Mouse (Mus musculus): Measurements from ENCODE around the gene Gdf7. TPM values are rescaled to one million over a fixed set of nuclear protein-coding genes. Genes with fewer than 3 reads are reported as not detected.

The Gdf7 gene
- polyA plus RNA-seq, 1 experiment from 2014 or later: not detected

- 68% methylated on average over 5 of the region's 5 CpGs for WGBS
Observed at GRCm38 (mm10) chr12:8300521-8300920, 1.2 kb downstream of the Gdf7 start.

GRCm38 (mm10) chr12:8300111-8300480, 1.7 kb downstream of the Gdf7 start:
- no peaks in the 10 kb centered on the region for H3K4me1 ChIP-seq (replicated peaks; ENCODE audit: control insufficient read depth, insufficient read depth, low read length)
- no peak for TF ChIP-seq CTCF (IDR thresholded peaks at IDR 0.05; ENCODE audit: low read depth)
- no peak overlapping the region for H3K4me3 ChIP-seq (ENCODE audit: low read depth, low read length)
- no peak overlapping the region for H3K4me2 ChIP-seq (replicated peaks; ENCODE audit: low read depth)
- peaks cover 89% of the 10 kb centered on the region for H3K27me3 ChIP-seq (replicated peaks; ENCODE audit: control insufficient read depth, insufficient read depth, low read length)
- no peak for ATAC-seq
- no peaks in the 10 kb centered on the region for H3K36me3 ChIP-seq (ENCODE audit: control insufficient read depth, insufficient read depth)
- no peaks in the 10 kb centered on the region for H3K9me3 ChIP-seq (ENCODE audit: control insufficient read depth)
- no peak overlapping the region for H3K27ac ChIP-seq (ENCODE audit: low read depth, low read length)
- 40% methylated on average over 10 of the region's 10 CpGs for WGBS
- no peak overlapping the region for H3K9ac ChIP-seq (ENCODE audit: low read depth, low read length)

More at GRCm38 (mm10) chr12:8300521-8300920, 1.2 kb downstream of the Gdf7 start:
- Histone ChIP-seq H3K9me3 (ENCODE audit: control insufficient read depth) (no peaks in the 10 kb centered on the region), H3K4me2 (replicated peaks; ENCODE audit: low read depth) (no peak overlapping the region), H3K9ac (ENCODE audit: low read depth, low read length) (no peak overlapping the region), H3K4me1 (replicated peaks; ENCODE audit: control insufficient read depth, insufficient read depth, low read length) (no peaks in the 10 kb centered on the region), H3K4me3 (ENCODE audit: low read depth, low read length) (no peak overlapping the region), H3K27me3 (replicated peaks; ENCODE audit: control insufficient read depth, insufficient read depth, low read length) (peaks cover 89% of the 10 kb centered on the region), H3K27ac (ENCODE audit: low read depth, low read length) (no peak overlapping the region), H3K36me3 (ENCODE audit: control insufficient read depth, insufficient read depth) (no peaks in the 10 kb centered on the region)
- ATAC-seq: no peak
- no peak for TF ChIP-seq CTCF (IDR thresholded peaks at IDR 0.05; ENCODE audit: low read depth)

DNA sequence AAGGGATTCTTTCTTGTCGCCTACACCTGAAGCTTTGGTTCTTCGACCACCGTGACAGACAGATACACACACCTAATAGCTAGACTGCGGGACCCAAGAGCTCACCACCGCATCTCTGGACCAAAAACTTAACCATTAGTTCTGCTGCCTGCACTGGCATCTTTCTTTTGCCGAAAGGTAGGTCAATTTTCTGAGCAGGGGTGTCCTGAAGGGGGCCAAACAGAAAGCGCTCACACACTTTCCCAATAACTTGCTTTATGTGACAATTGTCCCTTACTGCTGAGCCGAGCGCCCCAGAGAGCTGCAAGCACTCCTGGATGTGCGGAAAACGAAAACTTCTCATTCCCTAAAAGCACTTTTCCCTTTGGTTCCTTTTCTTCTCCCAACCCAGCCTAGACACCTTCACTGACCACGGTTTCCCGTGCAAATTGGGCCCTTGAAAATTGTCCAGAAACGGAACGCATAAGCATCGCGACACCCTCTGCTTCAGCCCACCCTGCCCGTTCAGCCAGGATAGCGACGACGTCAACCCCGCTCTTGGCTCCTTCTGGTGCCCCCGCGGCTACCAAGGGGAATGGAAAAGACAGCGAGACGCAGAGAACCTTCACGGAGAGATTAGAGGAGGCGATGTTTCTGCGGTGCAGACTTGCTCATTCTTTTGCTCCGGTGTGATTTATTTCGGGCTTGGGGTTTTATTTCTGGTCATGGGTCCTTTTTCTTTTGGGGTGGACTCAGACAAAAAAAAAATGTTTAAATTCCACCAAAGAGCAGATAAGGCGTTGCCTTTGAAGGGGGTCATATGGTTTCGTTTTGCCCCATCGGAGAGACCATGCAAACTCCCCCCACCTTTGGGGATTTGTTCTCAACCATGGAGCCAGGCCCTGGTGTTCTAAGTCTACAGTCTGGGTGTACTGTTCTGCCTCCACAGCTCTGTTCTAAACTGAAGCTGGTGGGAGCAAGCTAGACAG, 2.3 kb downstream of the Gdf7 start:
- Histone ChIP-seq H3K27ac (ENCODE audit: low read depth, low read length) (no peak overlapping the region), H3K9me3 (ENCODE audit: control insufficient read depth) (no peaks in the 10 kb centered on the region), H3K4me1 (replicated peaks; ENCODE audit: control insufficient read depth, insufficient read depth, low read length) (no peaks in the 10 kb centered on the region), H3K9ac (ENCODE audit: low read depth, low read length) (no peak overlapping the region), H3K4me2 (replicated peaks; ENCODE audit: low read depth) (no peak overlapping the region), H3K36me3 (ENCODE audit: control insufficient read depth, insufficient read depth) (no peaks in the 10 kb centered on the region), H3K4me3 (ENCODE audit: low read depth, low read length) (peak overlapping the region; percentile 40; the same call in 1 of the 2 replicates), H3K27me3 (replicated peaks; ENCODE audit: control insufficient read depth, insufficient read depth, low read length) (peaks cover 89% of the 10 kb centered on the region)
- WGBS: 10% methylated on average over 34 of the region's 34 CpGs
- TF ChIP-seq CTCF (IDR thresholded peaks at IDR 0.05; ENCODE audit: low read depth): no peak
- ATAC-seq: no peak

- no peaks in the 10 kb centered on the region for H3K9me3 ChIP-seq (ENCODE audit: control insufficient read depth)
- WGBS: 3% methylated on average over 78 of the region's 85 CpGs
- ATAC-seq: no peak
- H3K4me3 ChIP-seq (ENCODE audit: low read depth, low read length): peak overlapping the region; percentile 40
- H3K27me3 ChIP-seq (replicated peaks; ENCODE audit: control insufficient read depth, insufficient read depth, low read length): peaks cover 82% of the 10 kb centered on the region
- no peaks in the 10 kb centered on the region for H3K4me1 ChIP-seq (replicated peaks; ENCODE audit: control insufficient read depth, insufficient read depth, low read length)
- peak overlapping the region; percentile 63 for H3K4me2 ChIP-seq (replicated peaks; ENCODE audit: low read depth)
- no peak overlapping the region for H3K9ac ChIP-seq (ENCODE audit: low read depth, low read length)
- H3K27ac ChIP-seq (ENCODE audit: low read depth, low read length): no peak overlapping the region
- H3K36me3 ChIP-seq (ENCODE audit: control insufficient read depth, insufficient read depth): no peaks in the 10 kb centered on the region
- TF ChIP-seq CTCF (IDR thresholded peaks at IDR 0.05; ENCODE audit: low read depth): no peak
Observed at GRCm38 (mm10) chr12:8298361-8299142, 3.2 kb downstream of the Gdf7 start.

- no peak for ATAC-seq
- peak overlapping the region; percentile 63 for H3K4me2 ChIP-seq (replicated peaks; ENCODE audit: low read depth)
- H3K36me3 ChIP-seq (ENCODE audit: control insufficient read depth, insufficient read depth): no peaks in the 10 kb centered on the region
- no peaks in the 10 kb centered on the region for H3K9me3 ChIP-seq (ENCODE audit: control insufficient read depth)
- H3K4me3 ChIP-seq (ENCODE audit: low read depth, low read length): peak overlapping the region; percentile 40
- H3K27ac ChIP-seq (ENCODE audit: low read depth, low read length): no peak overlapping the region
- 6% methylated on average over 34 of the region's 34 CpGs for WGBS
- H3K27me3 ChIP-seq (replicated peaks; ENCODE audit: control insufficient read depth, insufficient read depth, low read length): peaks cover 73% of the 10 kb centered on the region
- H3K4me1 ChIP-seq (replicated peaks; ENCODE audit: control insufficient read depth, insufficient read depth, low read length): no peaks in the 10 kb centered on the region
- no peak overlapping the region for H3K9ac ChIP-seq (ENCODE audit: low read depth, low read length)
- TF ChIP-seq CTCF (IDR thresholded peaks at IDR 0.05; ENCODE audit: low read depth): no peak
Observed at GRCm38 (mm10) chr12:8297586-8298214, 4.1 kb downstream of the Gdf7 start.

GRCm38 (mm10) chr12:8296154-8296553, 5.6 kb downstream of the Gdf7 start:
- no peak for ATAC-seq
- 76% methylated on average over 2 of the region's 2 CpGs for WGBS
- no peak overlapping the region for H3K4me2 ChIP-seq (replicated peaks; ENCODE audit: low read depth)
- H3K9ac ChIP-seq (ENCODE audit: low read depth, low read length): no peak overlapping the region
- no peaks in the 10 kb centered on the region for H3K9me3 ChIP-seq (ENCODE audit: control insufficient read depth)
- H3K27me3 ChIP-seq (replicated peaks; ENCODE audit: control insufficient read depth, insufficient read depth, low read length): peaks cover 58% of the 10 kb centered on the region
- no peaks in the 10 kb centered on the region for H3K4me1 ChIP-seq (replicated peaks; ENCODE audit: control insufficient read depth, insufficient read depth, low read length)
- H3K4me3 ChIP-seq (ENCODE audit: low read depth, low read length): no peak overlapping the region
- no peak overlapping the region for H3K27ac ChIP-seq (ENCODE audit: low read depth, low read length)
- no peaks in the 10 kb centered on the region for H3K36me3 ChIP-seq (ENCODE audit: control insufficient read depth, insufficient read depth)
- TF ChIP-seq CTCF (IDR thresholded peaks at IDR 0.05; ENCODE audit: low read depth): no peak

Measured in intestine, postnatal 0 days (tissue).